Mouse (Mus musculus) frontal cortex, postnatal 14 days (tissue): ENCODE measurements around the gene Olfr983.

Source experiments
- DNase-seq, 2 experiments: peaks; one replicate each; pipeline ENCODE4 v3.0.0; 2022; ENCODE audit warnings: low spot score in 2 of 2

The Olfr983 gene

DNA sequence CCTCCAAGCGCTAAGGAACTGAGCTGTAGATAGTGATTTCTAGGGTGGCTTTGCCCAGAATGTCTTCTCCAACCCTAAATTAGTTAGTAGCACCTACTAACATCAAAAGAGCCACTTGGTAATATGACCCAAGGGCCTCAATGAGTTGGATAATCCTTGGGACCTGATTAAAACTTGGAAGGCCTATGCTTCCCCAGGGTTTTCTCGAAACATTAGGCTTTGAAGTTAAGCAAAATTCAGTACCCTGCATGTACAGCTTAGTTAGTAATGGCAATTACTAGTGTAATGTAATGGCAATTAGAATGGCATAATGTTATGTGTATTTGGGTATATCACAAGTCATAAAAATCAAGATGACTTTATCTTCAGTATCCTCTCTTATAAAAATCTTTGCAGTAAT is at the start of gene Olfr983:
TSS of gene Olfr983 (minus strand) at position 101 of the 400 bp plus-strand sequence.
- DNase-seq, result no peak

DNA sequence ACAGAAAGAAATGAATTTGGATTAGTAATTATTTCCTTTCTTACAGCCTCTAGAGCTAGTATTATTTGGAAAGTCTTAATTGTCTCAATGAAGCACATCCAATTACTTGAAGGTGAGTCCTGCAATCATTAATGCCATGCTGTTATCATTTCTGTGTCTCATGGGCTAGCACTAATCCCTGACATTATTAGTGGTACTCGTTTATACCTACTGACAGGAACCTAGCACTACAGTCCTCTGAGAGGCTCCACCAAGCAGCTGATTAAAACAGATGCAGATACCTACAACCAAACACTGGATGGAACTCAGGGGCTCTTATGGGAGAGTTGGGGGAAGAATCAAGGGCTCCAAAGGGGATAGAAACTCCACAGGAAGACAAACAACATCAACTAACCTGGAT is 48.1 kb upstream of the Olfr983 start:
- DNase-seq, result no peak

DNA sequence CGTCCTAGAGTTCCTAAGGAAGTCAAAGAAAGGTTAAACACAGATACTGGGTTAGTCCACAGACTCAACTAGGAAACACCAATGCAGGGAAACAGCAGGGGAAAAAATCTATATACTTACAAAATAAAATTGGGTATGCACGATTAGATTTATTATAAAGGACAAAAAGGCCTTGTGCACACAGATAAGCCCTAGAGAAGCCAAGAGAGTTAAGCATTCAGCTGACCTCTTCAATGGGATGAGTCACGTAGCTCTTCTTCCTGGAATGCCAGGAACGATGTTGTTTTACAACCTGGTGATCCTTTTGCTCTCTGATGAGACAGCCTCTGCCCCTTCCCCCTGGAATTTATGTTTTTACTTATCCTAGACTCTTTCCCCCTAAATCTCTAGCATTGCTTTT is 46.1 kb upstream of the Olfr983 start:
- DNase-seq, result no peak

DNA sequence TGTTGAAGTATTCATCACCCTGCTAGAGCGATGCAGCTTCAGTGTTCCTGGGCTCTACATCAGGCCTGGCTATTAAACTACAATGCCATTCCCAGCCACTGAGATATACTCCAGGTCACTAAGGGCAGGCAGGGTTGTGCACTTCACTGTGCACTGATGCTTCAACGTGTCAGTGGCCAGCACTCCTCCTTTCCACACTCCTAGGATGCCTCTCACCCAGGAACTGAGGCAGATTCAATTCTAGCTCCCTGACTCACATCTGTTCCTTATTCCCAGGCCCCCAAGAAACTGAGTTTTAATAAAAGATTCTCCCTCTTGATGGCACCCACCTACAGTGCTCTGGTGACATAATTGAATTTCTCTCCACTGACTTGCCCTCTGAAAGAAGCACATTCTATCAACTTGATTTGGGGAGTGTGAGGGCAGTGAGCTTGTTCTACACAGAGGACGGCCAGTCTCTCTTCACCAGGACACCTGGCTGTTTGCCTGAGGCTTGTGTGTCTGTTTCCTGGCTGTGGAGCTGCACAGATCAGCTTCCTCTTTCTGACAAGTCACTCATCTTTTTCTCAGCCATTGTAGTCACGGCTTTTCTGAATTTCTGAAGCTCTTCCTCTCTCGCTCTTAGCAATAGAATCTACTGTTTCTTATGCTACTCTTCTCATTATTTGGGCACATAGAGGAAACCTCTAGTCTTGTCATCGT is 43.7 kb upstream of the Olfr983 start:
- no peak for DNase-seq

DNA sequence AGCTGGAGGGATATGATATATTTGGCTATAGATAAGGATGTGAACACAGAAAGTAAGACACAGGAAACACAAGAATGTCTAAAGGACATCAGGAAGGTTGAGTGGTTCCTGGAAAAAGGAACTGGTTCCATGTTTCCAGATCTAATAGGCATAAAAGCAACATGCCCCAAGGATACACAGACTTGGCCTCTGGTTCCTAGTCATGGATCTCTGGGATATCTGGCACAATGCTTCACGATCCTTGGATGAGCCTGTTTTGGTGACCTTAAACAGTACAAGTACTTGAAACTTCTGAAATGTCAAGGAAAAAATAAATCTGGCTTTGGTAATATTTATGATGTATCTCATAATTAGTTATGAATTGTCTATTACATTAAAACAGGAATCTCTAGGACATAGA is 37.2 kb upstream of the Olfr983 start:
- no peak for DNase-seq

DNA sequence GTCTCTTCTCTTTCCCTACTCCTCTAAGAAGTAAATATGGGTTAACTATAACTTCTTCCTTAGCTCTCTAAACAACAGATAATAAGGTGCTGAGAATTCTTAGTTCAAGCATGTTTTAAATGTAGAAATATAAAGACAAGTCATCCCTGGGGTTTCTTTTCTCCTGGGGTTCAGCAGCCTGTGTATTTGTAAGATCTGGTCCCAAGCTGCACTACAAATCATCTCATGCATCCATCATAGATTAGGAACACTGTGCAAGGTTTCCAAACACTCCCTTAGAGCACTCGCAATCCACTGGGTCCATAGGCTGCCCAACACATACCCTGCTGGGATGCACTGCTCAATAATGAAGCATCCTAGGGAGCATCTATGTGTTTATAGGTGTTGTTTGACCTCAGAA is 36.7 kb upstream of the Olfr983 start, which contains the start of gene Olfr985:
TSS of gene Olfr985 (minus strand) at position 101 of the 400 bp plus-strand sequence.
- no peak for DNase-seq

DNA sequence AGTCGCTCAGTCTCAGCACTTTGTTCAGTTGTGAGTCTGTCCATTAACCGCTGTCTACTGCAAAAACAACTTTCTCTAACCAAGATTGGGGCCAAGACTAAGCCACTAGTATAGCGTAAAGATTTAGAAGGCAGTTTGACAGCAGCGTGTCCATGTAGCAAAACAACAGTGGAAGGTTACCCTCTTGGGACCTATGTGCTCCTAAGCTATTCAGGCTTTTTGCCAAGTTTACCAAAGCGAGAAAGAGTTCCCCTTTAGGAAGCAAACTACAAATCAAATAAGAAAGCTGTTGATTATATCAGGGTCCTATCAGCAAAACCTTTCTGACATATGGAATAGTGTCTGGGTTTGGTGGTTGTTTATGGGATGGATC is 23.9 kb upstream of the Olfr983 start:
- DNase-seq, result no peak

DNA sequence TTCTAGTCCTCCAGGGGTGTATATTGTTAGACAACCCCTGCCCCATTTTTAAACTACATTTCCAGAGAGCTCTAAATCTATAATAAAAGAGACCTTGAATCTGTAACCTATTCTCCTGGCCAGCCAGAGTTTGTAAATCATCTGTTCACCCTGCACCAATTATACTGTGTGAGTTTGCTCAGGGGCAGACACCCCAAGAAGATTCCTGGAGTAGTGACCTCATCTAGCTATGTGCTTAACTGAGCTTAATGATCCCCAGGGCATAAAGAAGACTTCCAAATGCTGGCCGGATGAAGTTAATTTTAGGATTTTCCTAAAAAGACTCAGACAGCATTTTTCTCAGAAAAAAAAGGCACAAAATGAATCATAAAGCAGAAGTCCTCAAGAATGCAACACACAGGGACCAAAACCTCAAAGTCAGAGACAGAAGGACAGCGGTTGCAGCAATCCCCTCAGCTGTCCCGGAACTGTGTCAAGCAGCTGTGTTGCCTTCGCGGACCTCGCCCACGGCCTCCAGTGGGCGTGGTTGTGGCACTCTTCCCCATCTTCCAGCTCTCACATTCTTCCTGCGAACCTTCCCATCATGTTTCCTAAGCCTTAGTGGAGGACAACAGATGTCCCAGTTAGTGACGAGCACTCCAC is 23.4 kb upstream of the Olfr983 start:
- peak; percentile 8 to 11 for DNase-seq

DNA sequence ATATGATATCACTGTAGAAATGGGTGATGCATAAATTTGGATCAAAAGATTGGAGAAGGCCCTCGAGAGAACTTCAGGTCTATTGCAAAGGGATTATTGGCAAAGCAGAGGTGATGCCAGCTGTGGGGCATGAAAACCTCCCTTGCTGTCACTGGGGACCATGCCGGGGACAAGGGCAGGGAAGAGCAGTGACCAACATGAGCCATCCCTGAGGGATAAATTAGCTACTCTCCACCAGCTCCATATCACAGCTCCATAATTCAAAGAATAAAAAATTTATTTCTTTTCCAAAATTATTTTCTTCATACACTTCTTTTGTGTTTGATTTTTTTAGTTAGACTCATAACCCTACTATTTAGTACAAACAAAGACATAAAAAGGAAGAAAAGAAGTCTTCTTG is 20.7 kb upstream of the Olfr983 start, which contains the start of gene Olfr984:
TSS of gene Olfr984 (minus strand) at position 101 of the 400 bp plus-strand sequence.
- no peak for DNase-seq

DNA sequence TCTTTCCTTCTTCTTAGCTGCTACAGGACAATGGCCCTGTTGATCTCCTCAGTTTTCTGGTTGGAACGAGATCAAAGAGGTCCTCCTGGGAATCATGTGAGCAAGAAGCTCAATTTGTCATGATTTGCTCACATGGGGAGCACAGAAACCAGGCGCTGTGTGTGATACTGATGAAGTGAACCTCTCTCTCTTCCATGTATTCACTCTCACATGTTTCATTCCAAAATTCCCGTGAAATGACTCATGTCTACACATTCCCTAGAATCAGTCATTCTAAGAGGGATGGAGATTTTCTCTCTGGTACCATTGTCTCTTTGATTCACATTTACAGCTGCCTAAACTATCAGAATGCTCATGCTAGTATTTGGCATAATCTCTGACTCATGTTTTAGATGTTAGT is 1.4 kb upstream of the Olfr983 start:
- DNase-seq, result no peak

DNA sequence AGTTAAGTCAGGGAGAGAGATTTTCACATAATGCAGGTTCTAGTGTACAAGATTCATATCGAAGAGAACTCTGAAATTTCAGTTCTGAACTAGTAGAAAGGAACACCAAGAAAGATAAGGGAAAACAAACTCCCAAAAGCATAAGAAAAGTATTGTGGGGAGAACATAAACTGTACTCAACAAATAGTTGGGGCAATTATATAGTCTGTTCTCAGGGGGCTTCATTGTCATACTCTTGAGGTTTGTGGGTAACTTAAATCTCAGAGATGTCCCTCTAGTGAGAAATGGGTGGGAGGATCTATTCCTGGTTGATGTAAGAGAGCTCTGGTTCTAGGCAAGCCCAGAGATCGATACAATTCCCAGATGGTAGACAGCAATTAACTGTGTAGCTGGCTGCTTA is 19.9 kb downstream of the Olfr983 start, which contains the start of gene Olfr982:
TSS of gene Olfr982 (plus strand) at position 301 of the 400 bp plus-strand sequence.
- DNase-seq, result no peak

DNA sequence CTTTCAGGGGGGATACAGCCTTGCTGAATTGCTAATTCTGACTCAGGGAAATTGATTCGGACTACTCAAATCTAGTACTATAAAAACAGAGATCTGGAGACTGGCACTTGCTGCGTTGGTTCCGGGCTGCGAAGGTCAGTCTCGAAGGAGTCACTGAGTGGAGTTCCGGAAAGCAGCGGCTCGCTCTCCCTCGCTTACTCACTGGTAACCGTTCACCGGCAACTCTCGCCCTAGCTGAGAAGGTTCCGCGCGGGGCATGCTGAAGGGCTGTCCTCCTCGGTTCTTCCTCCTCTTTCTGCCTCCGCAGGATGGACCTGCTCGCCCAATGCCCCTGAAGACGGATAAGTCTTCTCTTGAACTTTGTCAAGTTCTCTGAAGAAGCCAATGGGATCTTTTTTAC is 43.3 kb downstream of the Olfr983 start:
- DNase-seq, result no peak
